Mouse (Mus musculus) inflammation-experienced regulatory T-cells, adult 16 weeks (primary cell): Measurements from ENCODE around the gene Hoxc9. TPM values are rescaled to one million over a fixed set of nuclear protein-coding genes. Genes with fewer than 3 reads are reported as not detected.

Experiments
- polyA plus RNA-seq: library from polyadenylated mRNA; unstranded; fragments of 100-300 nt; shearing (Covaris generic); gene quantifications from one replicate; pipeline ENCODE4 v1.2.1, GENCODE M21; 2017

The Hoxc9 gene
- polyA plus RNA-seq = not detected

GRCm38 (mm10) chr15:102976171-102976570 lies at the start of gene Hoxc9:
Hoxc9 (plus strand) TSS chr15:102976439.

GRCm38 (mm10) chr15:102936279-102936972 lies 39.8 kb upstream of the Hoxc9 start, which contains the start of gene Hoxc12:
Hoxc12 (plus strand) TSS chr15:102936757.

GRCm38 (mm10) chr15:102954192-102955006 lies 21.8 kb upstream of the Hoxc9 start, which contains the start of gene Hoxc11:
Hoxc11 (plus strand) TSS chr15:102954427.

GRCm38 (mm10) chr15:102966776-102967311 lies 9.4 kb upstream of the Hoxc9 start, which contains the start of gene Hoxc10:
Hoxc10 (plus strand) TSS chr15:102966796.

GRCm38 (mm10) chr15:102967312-102967510 lies 9.0 kb upstream of the Hoxc9 start, which contains the start of gene Hoxc5:
Hoxc5 (plus strand) TSS chr15:102967443.

GRCm38 (mm10) chr15:102990461-102991397 lies 14.5 kb downstream of the Hoxc9 start, which contains the start of gene Hoxc8:
Hoxc8 (plus strand) TSS chr15:102990607.

DNA sequence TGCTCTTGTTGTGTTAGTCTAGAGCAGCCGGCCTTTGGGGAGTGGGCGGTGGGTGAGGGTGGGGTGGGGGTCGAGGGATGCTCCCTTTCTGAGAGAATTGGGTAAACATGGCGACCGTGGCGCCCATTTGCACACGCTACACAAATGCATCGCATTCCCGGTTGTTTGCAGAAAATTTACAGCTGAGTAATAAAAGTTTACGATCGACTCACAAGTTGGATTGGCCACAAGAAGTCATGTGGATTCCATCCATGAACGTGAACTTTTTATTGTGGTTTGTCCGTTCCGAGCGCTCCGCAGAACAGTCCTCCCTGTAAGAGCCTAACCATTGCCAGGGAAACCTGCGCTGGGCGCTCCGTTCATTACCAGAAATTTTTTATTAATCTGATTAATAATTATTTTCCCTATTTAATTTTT lies 21.7 kb downstream of the Hoxc9 start, which contains the start of gene Hoxc6:
Gene Hoxc6, plus strand, starts transcription at position 319 of the 417 bp plus-strand sequence.

GRCm38 (mm10) chr15:103018636-103019035 lies 42.4 kb downstream of the Hoxc9 start, which contains the start of gene Hoxc4:
Hoxc4 (plus strand) TSS chr15:103018934.

Other genes with a start within 250 kb of the Hoxc9 start
- gene Hoxc13, start 55.3 kb upstream of the Hoxc9 start, polyA plus RNA-seq = not detected
- gene Hoxc12, start 39.7 kb upstream of the Hoxc9 start, polyA plus RNA-seq = not detected
- gene Hoxc11, start 22.0 kb upstream of the Hoxc9 start, polyA plus RNA-seq = not detected
- gene Hoxc10, start 9.6 kb upstream of the Hoxc9 start, polyA plus RNA-seq = not detected
- not detected for gene Hoxc5, start 9.0 kb upstream of the Hoxc9 start, polyA plus RNA-seq
- gene Hoxc8, start 14.2 kb downstream of the Hoxc9 start, polyA plus RNA-seq = not detected
- gene Hoxc6, start 21.8 kb downstream of the Hoxc9 start, polyA plus RNA-seq = not detected
- not detected for gene Hoxc4, start 42.5 kb downstream of the Hoxc9 start, polyA plus RNA-seq
- 14.9 TPM for gene Smug1, start 190.7 kb downstream of the Hoxc9 start, polyA plus RNA-seq